Mouse (Mus musculus) midbrain, embryonic 12.5 days (tissue): ENCODE measurements around the gene Cnnm2. TPM values are rescaled to one million over a fixed set of nuclear protein-coding genes. Genes with fewer than 3 reads are reported as not detected.
"Not testable (repeated sequence)": the region's sequence is repeated elsewhere in the genome, so short reads cannot be mapped to it uniquely, and the experiment has no call there.

ENCODE experiments used
- ATAC-seq: fragments of 200-750 bp; cut with Nextera tagmentation; 2 replicates; pipeline ENCODE4 v1.8.0; 2017; ENCODE audit warnings: low read depth, moderate TSS enrichment, moderate library complexity; ENCODE audit not compliant: low FRiP score
- H3K27ac ChIP-seq: fragments of 300-500 bp; sonication (generic); replicated peaks from 2 replicates; pipeline ENCODE4 v1.5.1; 2016; ENCODE audit warnings: mild to moderate bottlenecking
- H3K27me3 ChIP-seq: fragments of 300-500 bp; sonication (generic); 2 replicates; pipeline ENCODE4 v1.6.1; 2016; ENCODE audit warnings: mild to moderate bottlenecking
- H3K36me3 ChIP-seq: fragments of 300-500 bp; sonication (generic); 2 replicates; pipeline ENCODE4 v1.6.1; 2016
- H3K4me1 ChIP-seq: fragments of 300-500 bp; sonication (generic); 2 replicates; pipeline ENCODE4 v1.6.1; 2016
- H3K4me2 ChIP-seq: fragments of 300-500 bp; sonication (generic); replicated peaks from 2 replicates; pipeline ENCODE4 v1.6.1; 2016; ENCODE audit warnings: mild to moderate bottlenecking, moderate library complexity
- H3K4me3 ChIP-seq: fragments of 300-500 bp; sonication (generic); 2 replicates; pipeline ENCODE4 v1.5.1; 2016; ENCODE audit warnings: mild to moderate bottlenecking
- H3K9ac ChIP-seq: fragments of 300-500 bp; sonication (generic); replicated peaks from 2 replicates; pipeline ENCODE4 v1.6.1; 2016; ENCODE audit warnings: mild to moderate bottlenecking, moderate library complexity
- H3K9me3 ChIP-seq: fragments of 300-500 bp; sonication (generic); 2 replicates; pipeline ENCODE4 v1.6.1; 2016; ENCODE audit warnings: mild to moderate bottlenecking
- WGBS: fragments of 180-500 bp; shearing (Covaris S2); methylation state at CpG from one replicate; pipeline ENCODE4 v1.1.7; 2016; 5-methylcytosine and 5-hydroxymethylcytosine counted together
- polyA plus RNA-seq: library from polyadenylated mRNA; unstranded; fragments of >200 nt; fragmentation: Nextera tagmentation; extraction: Ambion mirVana; gene quantifications from 2 replicates; pipeline ENCODE4 v1.2.1, GENCODE M21; 2016

The Cnnm2 gene
- polyA plus RNA-seq, 1 experiment from 2014 or later = 7.2 TPM

DNA sequence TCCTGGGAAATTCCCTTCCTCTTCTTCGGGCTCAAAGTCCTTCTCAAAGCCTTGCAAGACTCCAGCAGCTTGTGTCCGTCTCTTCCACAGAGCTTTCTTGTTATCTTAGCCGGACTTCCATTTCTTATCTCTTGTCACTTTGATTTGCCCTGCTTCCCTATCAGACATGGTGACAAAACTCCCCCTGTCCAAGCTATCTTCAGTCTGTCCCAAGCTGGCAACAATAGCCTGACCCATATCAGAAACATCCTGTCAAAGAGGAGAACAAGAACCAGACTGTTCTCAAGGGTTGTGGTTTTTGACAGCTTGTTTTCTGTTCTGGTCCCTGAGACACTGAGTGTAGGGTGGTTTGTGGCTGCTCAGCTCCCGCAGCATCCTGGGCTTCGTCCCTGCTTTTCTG, 26.2 kb upstream of the Cnnm2 start:
- Histone ChIP-seq H3K9me3 (no peaks in the 10 kb centered on the region), H3K36me3 (no peaks in the 10 kb centered on the region), H3K27ac (no peak overlapping the region), H3K4me1 (no peaks in the 10 kb centered on the region), H3K4me3 (no peak overlapping the region), H3K4me2 (no peak overlapping the region), H3K9ac (no peak overlapping the region), H3K27me3 (no peaks in the 10 kb centered on the region)
- 72% methylated on average over 5 of the region's 5 CpGs for WGBS
- no peak for ATAC-seq

DNA sequence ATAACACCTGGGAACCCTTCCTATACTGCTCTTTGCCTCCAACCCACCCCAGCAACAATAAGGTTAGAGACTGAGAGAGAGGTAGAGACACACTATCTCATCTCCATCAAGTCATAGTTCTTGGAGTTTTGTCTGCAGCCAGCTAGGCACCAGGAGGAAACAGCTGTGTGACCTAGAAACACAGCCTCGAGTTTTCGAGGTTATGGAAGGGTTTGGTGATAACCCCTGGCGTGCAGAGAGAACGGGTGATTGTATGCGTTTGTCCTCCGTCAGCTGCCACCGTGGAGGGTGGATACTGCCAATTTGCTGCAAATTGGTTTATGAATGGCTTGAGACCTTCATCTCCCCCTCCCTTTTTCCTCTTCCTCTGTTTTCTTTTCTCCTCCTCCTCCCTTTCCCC, 24.3 kb upstream of the Cnnm2 start:
- Histone ChIP-seq H3K36me3 (no peaks in the 10 kb centered on the region), H3K4me3 (no peak overlapping the region), H3K27me3 (no peaks in the 10 kb centered on the region), H3K9ac (no peak overlapping the region), H3K4me1 (no peaks in the 10 kb centered on the region), H3K27ac (no peak overlapping the region), H3K4me2 (no peak overlapping the region), H3K9me3 (no peaks in the 10 kb centered on the region)
- WGBS = 86% methylated on average over 7 of the region's 7 CpGs
- ATAC-seq = no peak

DNA sequence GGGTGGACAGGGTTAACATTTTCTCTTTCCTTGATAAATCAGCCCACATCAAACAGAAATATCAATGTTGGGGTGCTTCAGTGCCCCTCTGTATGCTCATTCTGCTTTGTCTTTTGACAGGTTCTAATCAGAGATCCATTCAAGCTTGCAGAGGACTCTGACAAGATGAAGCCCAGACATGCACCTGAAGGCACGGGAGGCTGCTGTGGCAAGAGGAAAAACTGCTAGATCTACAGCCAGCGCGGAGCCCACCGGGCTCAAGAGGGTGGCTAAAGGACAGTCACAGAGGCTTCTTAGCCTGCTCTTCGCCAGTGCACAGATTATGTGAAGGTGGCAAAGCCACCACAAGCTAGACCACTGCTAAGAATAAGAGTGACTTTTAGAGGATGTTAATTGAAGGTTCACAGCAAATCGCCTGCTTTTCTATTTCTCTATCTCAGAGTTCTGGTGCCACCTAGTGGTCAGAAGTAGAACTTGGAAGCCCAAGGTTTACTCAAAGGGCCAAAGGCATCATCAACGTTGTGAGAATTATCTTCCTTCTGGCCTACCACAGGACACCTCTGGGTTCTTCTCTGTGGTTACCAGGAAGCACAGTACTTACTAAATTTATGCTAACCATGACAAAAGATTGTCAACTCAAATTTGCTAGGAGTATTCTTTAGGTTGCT, 20.9 kb upstream of the Cnnm2 start:
- WGBS = 53% methylated on average over 7 of the region's 7 CpGs
- Histone ChIP-seq H3K9ac (no peak overlapping the region), H3K27me3 (no peaks in the 10 kb centered on the region), H3K4me3 (no peak overlapping the region), H3K4me1 (no peaks in the 10 kb centered on the region), H3K4me2 (no peak overlapping the region), H3K9me3 (no peaks in the 10 kb centered on the region), H3K36me3 (no peaks in the 10 kb centered on the region), H3K27ac (no peak overlapping the region)
- no peak for ATAC-seq

DNA sequence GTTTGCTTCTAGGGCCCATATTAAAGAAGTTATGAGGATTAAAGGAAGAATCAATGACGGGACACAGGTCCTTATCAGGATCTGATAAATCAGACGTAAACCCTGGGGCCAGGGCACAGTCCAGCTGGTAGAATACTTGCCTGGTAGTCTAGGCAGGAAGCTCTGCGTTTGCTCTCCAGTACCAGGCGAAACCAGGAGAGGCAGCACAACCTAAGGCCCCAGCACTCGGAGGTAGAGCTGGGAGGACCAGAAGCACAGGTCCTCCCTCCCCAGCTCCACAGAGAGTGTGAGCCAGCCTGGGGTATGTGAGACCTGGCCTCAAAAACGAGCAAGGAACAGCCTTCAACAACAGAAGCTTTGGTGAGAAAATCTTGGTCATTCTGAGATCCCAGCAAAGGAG, 19.8 kb upstream of the Cnnm2 start:
- Histone ChIP-seq H3K4me2 (no peak overlapping the region), H3K9ac (no peak overlapping the region), H3K27me3 (no peaks in the 10 kb centered on the region), H3K27ac (no peak overlapping the region), H3K4me3 (no peak overlapping the region), H3K4me1 (no peaks in the 10 kb centered on the region), H3K9me3 (no peaks in the 10 kb centered on the region), H3K36me3 (no peaks in the 10 kb centered on the region)
- ATAC-seq = no peak
- WGBS = 53% methylated on average over 6 of the region's 6 CpGs

DNA sequence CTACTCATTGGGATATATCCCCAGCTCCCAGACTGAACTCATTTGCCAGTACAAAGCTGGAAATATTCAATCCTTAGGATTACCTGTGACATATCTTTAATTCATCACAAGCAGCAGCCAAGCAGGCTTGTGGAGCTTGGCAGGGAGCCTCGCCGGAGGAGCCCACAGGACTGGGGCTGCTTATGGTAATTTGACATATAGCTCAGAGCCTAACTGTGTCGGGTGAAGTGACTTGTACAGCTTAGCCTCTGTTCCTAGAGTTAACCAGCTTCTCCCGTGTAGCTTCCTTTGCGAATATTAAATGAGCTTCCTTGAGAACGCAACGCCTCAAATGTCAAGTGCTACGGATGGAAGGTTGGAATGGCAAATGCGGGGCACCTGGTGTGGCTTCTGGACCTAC, 16.7 kb upstream of the Cnnm2 start:
- no peak for ATAC-seq
- no peaks in the 10 kb centered on the region for H3K27me3 ChIP-seq
- no peak overlapping the region for H3K27ac ChIP-seq
- no peaks in the 10 kb centered on the region for H3K9me3 ChIP-seq
- H3K36me3 ChIP-seq = no peaks in the 10 kb centered on the region
- H3K4me1 ChIP-seq = no peaks in the 10 kb centered on the region
- no peak overlapping the region for H3K4me2 ChIP-seq
- WGBS = 68% methylated on average over 9 of the region's 9 CpGs
- H3K9ac ChIP-seq = no peak overlapping the region
- H3K4me3 ChIP-seq = no peak overlapping the region

DNA sequence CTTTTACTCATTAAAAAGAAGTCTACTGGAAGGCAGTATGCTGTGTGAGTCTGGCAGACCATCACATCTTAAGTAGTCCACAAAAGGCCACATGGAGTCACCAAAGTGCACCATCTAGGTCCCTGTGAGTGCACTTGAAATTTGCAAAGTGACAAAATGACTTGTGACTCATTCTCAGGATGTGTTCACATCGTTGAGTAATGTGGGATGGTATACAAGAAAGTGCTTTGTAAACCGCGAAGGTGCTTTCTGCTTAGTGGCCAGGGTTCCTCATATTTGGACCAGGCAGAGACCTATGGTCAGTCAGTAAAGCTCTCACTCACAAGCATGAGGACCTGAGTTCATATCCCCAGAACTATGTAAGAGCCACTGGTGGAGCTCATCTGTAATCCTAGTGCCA, 13.6 kb upstream of the Cnnm2 start:
- Histone ChIP-seq H3K27me3 (no peaks in the 10 kb centered on the region; the same call in 1 of the 2 replicates), H3K4me1 (no peaks in the 10 kb centered on the region), H3K9ac (no peak overlapping the region), H3K4me3 (no peak overlapping the region), H3K27ac (no peak overlapping the region), H3K9me3 (no peaks in the 10 kb centered on the region), H3K4me2 (no peak overlapping the region), H3K36me3 (no peaks in the 10 kb centered on the region)
- 92% methylated on average over 3 of the region's 3 CpGs for WGBS
- no peak for ATAC-seq

DNA sequence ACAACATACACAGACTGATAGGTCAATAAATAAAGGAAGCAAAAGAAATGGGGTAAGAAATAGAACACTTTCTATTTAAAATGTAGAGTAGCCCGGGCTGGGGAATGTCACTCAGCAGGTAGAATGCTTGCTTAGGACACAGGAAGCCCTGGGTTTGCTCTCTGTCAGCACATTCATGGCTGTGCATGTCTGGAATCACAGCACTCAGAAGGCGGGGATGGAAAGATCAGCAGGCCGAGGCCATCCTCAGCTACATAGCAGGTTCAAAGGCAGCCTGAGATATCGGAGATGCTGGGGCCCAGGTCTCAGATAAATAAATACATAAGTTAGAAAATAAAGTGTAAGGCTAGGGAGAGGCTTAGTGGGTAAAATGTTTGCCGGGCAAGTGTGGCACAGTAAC, 9.2 kb upstream of the Cnnm2 start:
- H3K9me3 ChIP-seq = no peaks in the 10 kb centered on the region
- H3K4me3 ChIP-seq = no peak overlapping the region
- H3K27ac ChIP-seq = no peak overlapping the region
- H3K9ac ChIP-seq = no peak overlapping the region
- H3K4me1 ChIP-seq = no peaks in the 10 kb centered on the region
- H3K27me3 ChIP-seq = no peaks in the 10 kb centered on the region; the same call in 1 of the 2 replicates
- no peak overlapping the region for H3K4me2 ChIP-seq
- no peaks in the 10 kb centered on the region for H3K36me3 ChIP-seq
- WGBS = 90% methylated on average over 5 of the region's 5 CpGs
- no peak for ATAC-seq

DNA sequence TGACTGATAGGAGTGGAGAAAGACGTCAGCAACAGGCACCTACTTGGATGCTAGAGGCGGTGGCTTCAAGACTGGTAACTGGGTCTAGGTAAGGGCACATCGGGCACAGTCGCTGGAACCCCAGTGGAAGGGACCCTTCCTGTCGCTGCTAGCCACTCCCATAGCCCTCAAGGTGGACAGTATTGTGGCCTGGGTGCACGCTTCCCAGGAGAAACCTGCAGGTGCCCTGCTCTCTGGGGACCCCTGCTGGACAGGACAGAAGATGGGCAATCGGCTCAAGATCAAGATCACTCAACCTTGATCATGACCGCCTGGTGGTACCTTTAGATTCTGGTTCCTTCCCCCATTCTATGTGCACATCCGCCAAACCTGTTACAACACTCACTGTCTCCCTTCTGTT, 6.3 kb upstream of the Cnnm2 start:
- ATAC-seq = no peak

DNA sequence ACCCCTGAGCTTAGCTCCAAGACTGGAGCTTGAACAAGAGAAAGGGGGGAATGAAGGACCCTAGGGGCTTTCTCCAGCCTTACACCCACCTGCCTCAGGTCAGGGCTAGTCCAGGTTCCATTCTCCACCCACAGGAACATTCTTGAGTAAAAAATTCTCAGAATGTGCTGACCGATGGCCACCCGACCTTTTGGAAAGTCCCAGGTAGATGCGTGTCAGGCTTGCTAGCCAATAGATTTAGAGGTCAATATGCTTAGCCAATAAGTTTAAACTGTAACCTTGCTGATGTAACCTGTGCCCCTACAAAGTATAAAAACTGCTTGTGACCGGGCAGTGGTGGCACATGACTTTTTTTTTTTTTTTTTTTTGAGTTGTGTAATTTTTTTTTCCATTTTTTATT, 5.2 kb upstream of the Cnnm2 start:
- WGBS = 86% methylated on average over 4 of the region's 4 CpGs
- no peak for ATAC-seq

More for the DNA sequence above, 6.3 kb upstream of the Cnnm2 start:
- 47% methylated on average over 9 of the region's 9 CpGs for WGBS
- H3K9ac ChIP-seq = no peak overlapping the region
- H3K4me1 ChIP-seq = no peaks in the 10 kb centered on the region
- no peak overlapping the region for H3K4me2 ChIP-seq
- H3K27me3 ChIP-seq = peaks cover 18% of the 10 kb centered on the region
- no peak overlapping the region for H3K4me3 ChIP-seq
- no peak overlapping the region for H3K27ac ChIP-seq
- no peaks in the 10 kb centered on the region for H3K9me3 ChIP-seq
- H3K36me3 ChIP-seq = no peaks in the 10 kb centered on the region

DNA sequence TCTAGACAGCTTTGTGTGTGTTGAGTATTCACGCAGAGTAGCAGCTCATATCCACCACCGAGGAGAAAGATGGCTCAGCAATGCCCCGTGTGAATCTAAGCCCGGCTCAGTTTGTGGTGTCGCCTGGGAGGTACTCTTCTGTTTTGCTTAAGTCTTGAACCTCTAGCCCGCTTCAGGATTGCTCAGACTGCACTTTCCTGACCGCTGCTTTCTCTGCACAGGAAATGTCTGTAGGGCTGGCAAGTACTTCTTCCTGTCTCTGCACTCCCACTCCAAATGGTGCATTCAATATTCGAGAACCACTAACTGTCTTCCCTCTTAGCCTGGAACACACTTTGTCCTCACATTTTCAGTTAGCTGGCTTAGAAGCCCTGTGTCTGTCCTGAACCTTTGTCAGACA, 2.3 kb upstream of the Cnnm2 start:
- ATAC-seq = no peak
- peaks cover 18% of the 10 kb centered on the region for H3K4me1 ChIP-seq
- peaks cover 31% of the 10 kb centered on the region for H3K27me3 ChIP-seq
- 68% methylated on average over 8 of the region's 8 CpGs for WGBS
- H3K4me3 ChIP-seq = no peak overlapping the region
- H3K36me3 ChIP-seq = no peaks in the 10 kb centered on the region
- H3K9me3 ChIP-seq = no peaks in the 10 kb centered on the region
- H3K27ac ChIP-seq = no peak overlapping the region
- no peak overlapping the region for H3K9ac ChIP-seq
- no peak overlapping the region for H3K4me2 ChIP-seq

More for the DNA sequence above, 5.2 kb upstream of the Cnnm2 start:
- peaks cover 18% of the 10 kb centered on the region for H3K27me3 ChIP-seq
- no peaks in the 10 kb centered on the region for H3K36me3 ChIP-seq
- H3K4me2 ChIP-seq = no peak overlapping the region
- H3K9ac ChIP-seq = no peak overlapping the region
- H3K4me1 ChIP-seq = peaks cover 3% of the 10 kb centered on the region; the same call in 1 of the 2 replicates
- H3K9me3 ChIP-seq = no peaks in the 10 kb centered on the region
- H3K27ac ChIP-seq = no peak overlapping the region
- H3K4me3 ChIP-seq = no peak overlapping the region

DNA sequence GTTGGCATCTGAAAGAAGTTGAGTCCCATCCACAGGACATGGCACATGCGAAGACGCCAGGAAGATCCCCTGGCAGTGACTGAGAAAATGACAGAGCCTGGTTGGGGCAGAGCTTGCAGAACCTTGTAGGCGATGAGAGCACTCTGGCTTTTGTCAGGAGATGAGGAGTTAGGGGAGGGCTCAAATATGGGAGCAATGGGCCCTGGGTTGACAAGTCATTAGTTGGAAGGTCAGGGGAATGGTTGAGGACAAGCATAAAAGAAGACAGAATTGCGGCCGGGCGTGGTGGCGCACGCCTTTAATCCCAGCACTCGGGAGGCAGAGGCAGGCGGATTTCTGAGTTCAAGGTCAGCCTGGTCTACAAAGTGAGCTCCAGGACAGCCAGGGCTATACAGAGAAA, 1.5 kb upstream of the Cnnm2 start:
- H3K9me3 ChIP-seq, ATAC-seq, H3K27ac ChIP-seq, H3K36me3 ChIP-seq, H3K9ac ChIP-seq, H3K4me2 ChIP-seq, H3K4me3 ChIP-seq: not testable (repeated sequence)
- Histone ChIP-seq H3K27me3 (peaks cover 39% of the 10 kb centered on the region), H3K4me1 (peaks cover 26% of the 10 kb centered on the region)
- WGBS = 86% methylated on average over 10 of the region's 10 CpGs

DNA sequence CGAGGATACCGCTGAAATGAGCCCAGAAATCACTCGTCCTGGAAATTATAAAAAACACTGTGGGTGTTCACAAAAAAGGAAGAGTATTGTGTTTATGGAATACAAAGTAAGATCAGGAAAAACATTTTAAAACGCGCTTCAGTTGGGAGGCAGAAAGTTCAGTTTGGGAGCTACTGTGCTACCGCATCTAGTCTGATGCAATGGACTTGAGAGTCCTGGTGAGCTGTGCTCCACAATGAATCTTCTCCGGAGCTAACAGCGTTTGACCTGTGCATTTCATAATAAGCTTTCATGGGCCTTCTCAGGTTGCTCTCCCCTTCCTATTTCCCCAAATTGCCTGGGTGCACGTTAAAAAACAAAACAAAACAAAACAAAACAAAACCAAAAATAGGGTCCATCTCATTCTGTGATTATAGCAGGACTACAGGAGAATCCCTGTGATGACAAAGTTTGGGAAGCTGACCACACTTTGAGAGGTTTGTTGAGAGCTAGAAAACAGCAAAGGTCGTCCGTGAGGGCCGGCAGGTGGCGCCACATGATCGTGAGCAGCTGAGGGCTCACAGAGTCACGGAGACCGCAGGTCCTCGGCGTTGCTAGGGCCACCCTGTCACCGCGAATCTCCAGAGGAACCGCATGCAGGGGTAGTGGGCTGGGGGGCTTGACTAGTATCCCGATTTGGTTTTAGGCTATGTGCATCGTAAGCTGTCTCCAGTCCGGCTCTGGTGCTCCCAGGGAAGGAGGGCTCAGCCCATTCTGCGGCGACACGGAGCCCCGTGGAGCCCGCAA, 828 bp upstream of the Cnnm2 start:
- Histone ChIP-seq H3K27me3 (peaks cover 40% of the 10 kb centered on the region), H3K9ac (no peak overlapping the region), H3K36me3 (no peaks in the 10 kb centered on the region), H3K4me2 (peak overlapping the region; percentile 96), H3K4me1 (peaks cover 29% of the 10 kb centered on the region), H3K4me3 (peak overlapping the region; percentile 67), H3K27ac (peak overlapping the region; percentile 86), H3K9me3 (no peaks in the 10 kb centered on the region)
- WGBS = 15% methylated on average over 29 of the region's 29 CpGs
- ATAC-seq = peak; percentile 66
